Mouse (Mus musculus): ENCODE measurements around the gene Atox1. TPM values are rescaled to one million over a fixed set of nuclear protein-coding genes. Genes with fewer than 3 reads are reported as not detected.

The Atox1 gene
- polyA plus RNA-seq, 1 experiment, result 485 TPM

DNA sequence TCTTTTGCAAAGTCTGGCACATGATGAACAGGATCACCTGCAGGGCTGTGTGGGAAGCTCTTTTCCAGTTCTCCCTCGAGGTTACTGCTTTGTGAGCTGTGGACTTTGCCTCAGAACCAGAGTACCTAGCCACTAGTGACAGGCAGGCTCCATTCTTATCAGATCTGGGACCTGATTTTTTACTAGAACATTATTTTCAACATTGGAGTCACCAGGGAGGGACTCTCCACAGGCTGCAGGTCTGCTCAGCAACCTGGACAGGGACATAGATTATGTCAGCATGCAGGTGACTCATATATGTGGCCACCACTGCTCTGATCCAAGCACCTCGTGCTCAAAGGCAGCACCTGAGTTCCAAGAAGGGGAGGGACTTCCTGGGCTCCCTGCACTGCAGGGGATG lies 5.9 kb downstream of the Atox1 start:
- H3K4me3 ChIP-seq (ENCODE audit: low read depth, low read length), result no peak overlapping the region
- H3K27ac ChIP-seq (ENCODE audit: insufficient read depth, low read depth, low read length), result no peak overlapping the region
- H3K27me3 ChIP-seq (ENCODE audit: control insufficient read depth, insufficient read depth, low read length), result no peaks in the 10 kb centered on the region
- H3K4me1 ChIP-seq (ENCODE audit: control insufficient read depth, insufficient read depth, insufficient read length, low read length), result peaks cover 6% of the 10 kb centered on the region
- 18% methylated on average over 2 of the region's 2 CpGs for WGBS
- peaks cover 15% of the 10 kb centered on the region for H3K36me3 ChIP-seq (ENCODE audit: control insufficient read depth, insufficient read depth, low read length)
- no peak for TF ChIP-seq CTCF (IDR thresholded peaks at IDR 0.05; ENCODE audit: extremely low read depth, insufficient read length, insufficient replicate concordance, low read depth, low read length)
- no peak for TF ChIP-seq POLR2A (IDR thresholded peaks at IDR 0.05; ENCODE audit: low read depth, low read length)

DNA sequence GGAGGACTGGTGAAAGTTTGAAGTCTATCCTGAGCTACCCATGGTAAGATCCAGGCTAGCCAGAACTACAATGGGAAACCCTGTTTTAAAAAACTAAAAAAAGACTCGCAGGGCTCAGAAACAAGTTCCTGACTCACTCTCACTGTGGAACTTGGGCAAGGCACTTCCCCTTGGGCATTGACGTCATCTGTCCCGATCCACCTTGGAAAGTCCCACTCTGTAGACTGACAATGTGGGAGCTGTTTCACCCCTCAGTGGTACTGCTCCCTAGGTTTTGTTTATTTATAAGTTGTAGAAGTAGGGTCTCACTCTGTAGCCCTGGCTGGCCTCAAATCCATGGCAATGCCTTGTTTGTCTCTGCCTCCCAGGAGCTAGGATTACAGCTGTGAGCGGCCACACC lies 7.4 kb downstream of the Atox1 start:
- H3K27ac ChIP-seq (ENCODE audit: insufficient read depth, low read depth, low read length), result peak overlapping the region; percentile 31; the same call in 1 of the 2 replicates

DNA sequence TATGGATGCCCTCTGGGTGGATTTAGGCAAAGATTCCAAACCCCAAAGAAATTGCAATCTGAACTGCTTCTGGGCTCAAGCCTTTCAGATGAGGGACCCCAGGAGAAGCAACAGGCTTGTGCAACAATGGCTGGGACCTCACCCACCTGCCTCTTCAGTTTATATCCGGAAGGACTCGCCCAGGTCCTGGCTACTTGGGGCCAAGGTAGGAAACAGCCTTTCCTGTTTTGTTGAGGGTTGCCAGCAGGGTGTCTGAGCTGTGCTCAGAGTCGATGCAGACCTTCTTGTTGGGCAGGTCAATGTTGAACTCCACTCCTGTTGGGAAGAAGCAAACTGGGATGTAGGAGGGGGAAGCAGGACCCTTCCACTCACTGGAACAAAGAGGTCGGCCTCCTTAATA lies 10.7 kb downstream of the Atox1 start:
- Histone ChIP-seq H3K4me3 (ENCODE audit: low read depth, low read length) (no peak overlapping the region), H3K36me3 (ENCODE audit: control insufficient read depth, insufficient read depth, low read length) (peaks cover 41% of the 10 kb centered on the region), H3K27me3 (ENCODE audit: control insufficient read depth, insufficient read depth, low read length) (no peaks in the 10 kb centered on the region), H3K4me1 (ENCODE audit: control insufficient read depth, insufficient read depth, insufficient read length, low read length) (peaks cover 2% of the 10 kb centered on the region; the same call in 1 of the 2 replicates), H3K27ac (ENCODE audit: insufficient read depth, low read depth, low read length) (no peak overlapping the region)
- 62% methylated on average over 4 of the region's 4 CpGs for WGBS
- TF ChIP-seq POLR2A (IDR thresholded peaks at IDR 0.05; ENCODE audit: low read depth, low read length) (no peak), CTCF (IDR thresholded peaks at IDR 0.05; ENCODE audit: extremely low read depth, insufficient read length, insufficient replicate concordance, low read depth, low read length) (no peak)

More for the DNA sequence above, 7.4 kb downstream of the Atox1 start:
- TF ChIP-seq CTCF (IDR thresholded peaks at IDR 0.05; ENCODE audit: extremely low read depth, insufficient read length, insufficient replicate concordance, low read depth, low read length), result no peak
- no peak for TF ChIP-seq POLR2A (IDR thresholded peaks at IDR 0.05; ENCODE audit: low read depth, low read length)
- Histone ChIP-seq H3K4me1 (ENCODE audit: control insufficient read depth, insufficient read depth, insufficient read length, low read length) (peaks cover 6% of the 10 kb centered on the region), H3K4me3 (ENCODE audit: low read depth, low read length) (no peak overlapping the region), H3K36me3 (ENCODE audit: control insufficient read depth, insufficient read depth, low read length) (peaks cover 28% of the 10 kb centered on the region), H3K27me3 (ENCODE audit: control insufficient read depth, insufficient read depth, low read length) (no peaks in the 10 kb centered on the region)
- 86% methylated on average over 4 of the region's 4 CpGs for WGBS

DNA sequence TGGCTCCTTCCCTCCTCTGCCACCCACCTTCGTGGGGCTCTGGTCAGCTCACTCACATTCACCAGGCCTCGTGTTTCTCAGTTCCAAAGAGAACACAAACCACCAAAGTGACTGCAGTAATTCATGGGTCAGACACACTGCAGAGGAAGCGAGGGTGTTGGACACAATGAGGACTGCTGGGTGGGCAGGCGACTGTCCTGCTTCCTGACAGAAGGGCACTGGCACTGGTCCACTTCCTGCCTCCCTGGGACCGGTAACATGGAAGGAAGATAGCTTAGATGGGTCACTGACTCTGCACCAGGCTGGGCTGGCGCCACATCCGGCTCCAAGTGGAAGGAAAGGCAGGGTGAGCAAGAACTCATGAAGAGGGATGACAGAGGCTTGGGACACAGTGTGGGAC lies 11.5 kb downstream of the Atox1 start:
- no peaks in the 10 kb centered on the region for H3K27me3 ChIP-seq (ENCODE audit: control insufficient read depth, insufficient read depth, low read length)
- no peaks in the 10 kb centered on the region for H3K4me1 ChIP-seq (ENCODE audit: control insufficient read depth, insufficient read depth, insufficient read length, low read length)
- no peak overlapping the region for H3K4me3 ChIP-seq (ENCODE audit: low read depth, low read length)
- no peak overlapping the region for H3K27ac ChIP-seq (ENCODE audit: insufficient read depth, low read depth, low read length)
- WGBS, result 77% methylated on average over 7 of the region's 7 CpGs
- TF ChIP-seq CTCF (IDR thresholded peaks at IDR 0.05; ENCODE audit: extremely low read depth, insufficient read length, insufficient replicate concordance, low read depth, low read length) (no peak), POLR2A (IDR thresholded peaks at IDR 0.05; ENCODE audit: low read depth, low read length) (no peak)
- peaks cover 42% of the 10 kb centered on the region for H3K36me3 ChIP-seq (ENCODE audit: control insufficient read depth, insufficient read depth, low read length)

DNA sequence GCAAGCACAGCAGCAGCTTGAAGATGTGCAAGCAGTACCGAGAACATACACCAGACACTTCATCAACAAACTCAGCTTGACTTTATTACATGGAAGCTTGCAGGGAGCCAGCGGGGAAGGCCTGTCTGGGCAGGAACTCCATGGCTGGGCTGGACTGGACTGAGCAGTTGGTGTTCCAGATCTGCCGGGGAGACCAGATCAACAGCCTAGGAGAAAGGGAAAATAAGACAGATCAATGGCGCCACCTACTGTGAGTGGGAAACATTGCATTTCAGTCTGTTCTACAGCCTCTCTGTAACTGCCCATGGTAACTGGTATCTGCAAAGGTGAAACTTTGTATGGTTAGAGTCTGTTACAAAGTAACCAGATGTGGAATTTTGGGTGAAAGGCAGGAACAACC lies 14.5 kb downstream of the Atox1 start:
- no peaks in the 10 kb centered on the region for H3K27me3 ChIP-seq (ENCODE audit: control insufficient read depth, insufficient read depth, low read length)
- TF ChIP-seq POLR2A (IDR thresholded peaks at IDR 0.05; ENCODE audit: low read depth, low read length) (no peak), CTCF (IDR thresholded peaks at IDR 0.05; ENCODE audit: extremely low read depth, insufficient read length, insufficient replicate concordance, low read depth, low read length) (peak; percentile 63; the same call in 1 of the 2 replicates)
- no peak overlapping the region for H3K27ac ChIP-seq (ENCODE audit: insufficient read depth, low read depth, low read length)
- 25% methylated on average over 4 of the region's 4 CpGs for WGBS
- H3K36me3 ChIP-seq (ENCODE audit: control insufficient read depth, insufficient read depth, low read length), result peaks cover 34% of the 10 kb centered on the region
- no peaks in the 10 kb centered on the region for H3K4me1 ChIP-seq (ENCODE audit: control insufficient read depth, insufficient read depth, insufficient read length, low read length)
- no peak overlapping the region for H3K4me3 ChIP-seq (ENCODE audit: low read depth, low read length)

DNA sequence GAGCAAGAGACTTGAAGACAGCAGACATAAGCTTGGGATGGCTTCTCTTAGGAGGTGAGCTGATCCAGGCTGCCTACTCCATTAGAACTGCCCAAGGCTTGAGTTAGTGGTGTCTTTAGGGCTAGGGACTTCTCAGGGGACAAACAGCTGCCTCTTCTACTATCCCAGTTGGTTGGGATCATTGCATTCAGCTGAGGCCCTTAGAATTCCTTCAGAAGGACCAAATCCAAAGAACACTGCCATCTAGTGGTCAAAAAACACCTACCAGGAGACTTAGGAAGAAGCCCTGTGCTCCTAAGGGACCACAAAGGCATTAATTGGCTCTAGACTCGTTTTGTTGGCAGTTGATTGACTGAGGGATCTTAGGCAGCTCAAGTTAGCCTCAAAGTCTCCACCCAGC lies 16.3 kb downstream of the Atox1 start:
- no peak overlapping the region for H3K4me3 ChIP-seq (ENCODE audit: low read depth, low read length)
- peaks cover 23% of the 10 kb centered on the region for H3K36me3 ChIP-seq (ENCODE audit: control insufficient read depth, insufficient read depth, low read length)
- peak; percentile 32; the same call in 1 of the 2 replicates for TF ChIP-seq CTCF (IDR thresholded peaks at IDR 0.05; ENCODE audit: extremely low read depth, insufficient read length, insufficient replicate concordance, low read depth, low read length)
- no peak for TF ChIP-seq POLR2A (IDR thresholded peaks at IDR 0.05; ENCODE audit: low read depth, low read length)
- H3K4me1 ChIP-seq (ENCODE audit: control insufficient read depth, insufficient read depth, insufficient read length, low read length), result no peaks in the 10 kb centered on the region
- no peak overlapping the region for H3K27ac ChIP-seq (ENCODE audit: insufficient read depth, low read depth, low read length)
- no peaks in the 10 kb centered on the region for H3K27me3 ChIP-seq (ENCODE audit: control insufficient read depth, insufficient read depth, low read length)
- WGBS, result 2% methylated on average over 1 of the region's 1 CpGs

DNA sequence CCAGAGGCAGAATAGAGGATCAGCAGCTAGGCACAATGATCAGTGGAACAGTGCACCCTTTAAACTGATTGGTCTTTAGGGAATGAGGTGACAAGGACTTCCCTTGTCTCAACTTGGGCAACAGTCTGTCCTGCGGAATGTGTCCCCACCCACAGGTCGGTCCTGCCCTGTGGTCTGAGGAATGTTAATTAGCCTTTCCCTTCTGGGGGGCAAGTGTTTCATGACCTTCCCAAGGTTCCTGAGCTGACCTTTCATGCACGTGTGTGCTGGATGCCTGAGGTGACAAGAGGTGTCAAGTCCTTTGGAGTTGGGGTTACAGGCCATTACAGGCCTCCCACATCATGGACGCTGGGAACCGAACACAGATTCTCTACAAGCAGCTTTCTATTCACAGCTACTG lies 21.3 kb downstream of the Atox1 start:
- no peak overlapping the region for H3K27ac ChIP-seq (ENCODE audit: insufficient read depth, low read depth, low read length)
- no peaks in the 10 kb centered on the region for H3K36me3 ChIP-seq (ENCODE audit: control insufficient read depth, insufficient read depth, low read length)
- no peak overlapping the region for H3K4me3 ChIP-seq (ENCODE audit: low read depth, low read length)
- TF ChIP-seq CTCF (IDR thresholded peaks at IDR 0.05; ENCODE audit: extremely low read depth, insufficient read length, insufficient replicate concordance, low read depth, low read length), result no peak
- TF ChIP-seq POLR2A (IDR thresholded peaks at IDR 0.05; ENCODE audit: low read depth, low read length), result no peak
- H3K4me1 ChIP-seq (ENCODE audit: control insufficient read depth, insufficient read depth, insufficient read length, low read length), result no peaks in the 10 kb centered on the region
- WGBS, result 78% methylated on average over 5 of the region's 5 CpGs
- no peaks in the 10 kb centered on the region for H3K27me3 ChIP-seq (ENCODE audit: control insufficient read depth, insufficient read depth, low read length)
